Mouse (Mus musculus) midbrain, embryonic 14.5 days (tissue): ENCODE measurements around the gene Tdgf1. TPM values are rescaled to one million over a fixed set of nuclear protein-coding genes. Genes with fewer than 3 reads are reported as not detected.

ENCODE experiments used
- ATAC-seq: fragments of 200-750 bp; cut with Nextera tagmentation; 2 replicates; pipeline ENCODE4 v1.8.0; 2017; ENCODE audit warnings: moderate number of reproducible peaks, moderate library complexity; ENCODE audit not compliant: low FRiP score, low TSS enrichment
- DNase-seq: peaks from one replicate; pipeline ENCODE4 v3.0.0-alpha.2; 2015
- H3K27ac ChIP-seq: fragments of 300-500 bp; sonication (generic); replicated peaks from 2 replicates; pipeline ENCODE4 v1.5.1; 2014; ENCODE audit warnings: mild to moderate bottlenecking, low read depth, low read length, moderate library complexity
- H3K27me3 ChIP-seq: fragments of 300-500 bp; sonication (generic); 2 replicates; pipeline ENCODE4 v1.6.1; 2014; ENCODE audit warnings: low read length, control low read depth, mixed read lengths; ENCODE audit not compliant: control insufficient read depth, insufficient read depth
- H3K36me3 ChIP-seq: fragments of 300-500 bp; sonication (generic); 2 replicates; pipeline ENCODE4 v1.6.1; 2014; ENCODE audit warnings: low read length, control low read depth; ENCODE audit not compliant: control insufficient read depth, insufficient read depth
- H3K4me1 ChIP-seq: fragments of 300-500 bp; sonication (generic); 2 replicates; pipeline ENCODE4 v1.6.1; 2014; ENCODE audit warnings: mild to moderate bottlenecking, antibody characterized with exemption, low read length, control low read depth; ENCODE audit not compliant: control insufficient read depth, insufficient read depth
- H3K4me2 ChIP-seq: fragments of 300-500 bp; sonication (generic); 2 replicates; pipeline ENCODE4 v1.6.1; 2014; ENCODE audit warnings: mild to moderate bottlenecking, low read length, moderate library complexity
- H3K4me3 ChIP-seq: fragments of 300-500 bp; sonication (generic); replicated peaks from 2 replicates; pipeline ENCODE4 v1.5.1; 2014; ENCODE audit warnings: low read depth, low read length
- H3K9ac ChIP-seq: fragments of 300-500 bp; sonication (generic); replicated peaks from 2 replicates; pipeline ENCODE4 v1.6.1; 2014; ENCODE audit warnings: mild to moderate bottlenecking, low read length, moderate library complexity
- H3K9me3 ChIP-seq: fragments of 300-500 bp; sonication (generic); 2 replicates; pipeline ENCODE4 v1.6.1; 2016; ENCODE audit warnings: low read length, control low read depth, mixed read lengths; ENCODE audit not compliant: control insufficient read depth
- WGBS: fragments of 180-500 bp; shearing (Covaris S2); extraction: QIAGEN DNeasy Blood & Tissue Kit; methylation state at CpG from one replicate; pipeline ENCODE4 v1.1.7; 2014; 5-methylcytosine and 5-hydroxymethylcytosine counted together
- polyA plus RNA-seq: library from polyadenylated mRNA; unstranded; fragments of >200 nt; fragmentation: Nextera tagmentation; extraction: Ambion mirVana; gene quantifications from 2 replicates; pipeline ENCODE4 v1.2.1, GENCODE M21; 2014

The Tdgf1 gene
- polyA plus RNA-seq, 1 experiment from 2014 or later, result not detected

GRCm38 (mm10) chr9:110985541-110985940, 39.6 kb upstream of the Tdgf1 start:
- no peaks in the 10 kb centered on the region for H3K4me1 ChIP-seq
- WGBS, result 94% methylated on average over 5 of the region's 5 CpGs
- H3K27me3 ChIP-seq, result no peaks in the 10 kb centered on the region
- H3K4me3 ChIP-seq, result no peak overlapping the region
- H3K9ac ChIP-seq, result no peak overlapping the region
- no peak overlapping the region for H3K4me2 ChIP-seq
- H3K9me3 ChIP-seq, result no peaks in the 10 kb centered on the region
- no peak overlapping the region for H3K27ac ChIP-seq
- ATAC-seq (no peak), DNase-seq (no peak)
- H3K36me3 ChIP-seq, result no peaks in the 10 kb centered on the region

GRCm38 (mm10) chr9:110984096-110984495, 38.1 kb upstream of the Tdgf1 start:
- no peak overlapping the region for H3K4me2 ChIP-seq
- 94% methylated on average over 9 of the region's 9 CpGs for WGBS
- H3K9ac ChIP-seq, result no peak overlapping the region
- H3K36me3 ChIP-seq, result no peaks in the 10 kb centered on the region
- no peak for ATAC-seq
- H3K27ac ChIP-seq, result no peak overlapping the region
- no peaks in the 10 kb centered on the region for H3K27me3 ChIP-seq
- no peaks in the 10 kb centered on the region for H3K9me3 ChIP-seq
- H3K4me1 ChIP-seq, result no peaks in the 10 kb centered on the region
- no peak for DNase-seq
- no peak overlapping the region for H3K4me3 ChIP-seq

GRCm38 (mm10) chr9:110982351-110982750, 36.4 kb upstream of the Tdgf1 start:
- Histone ChIP-seq H3K4me2 (no peak overlapping the region), H3K9me3 (no peaks in the 10 kb centered on the region), H3K4me1 (no peaks in the 10 kb centered on the region), H3K36me3 (no peaks in the 10 kb centered on the region), H3K4me3 (no peak overlapping the region), H3K27ac (no peak overlapping the region), H3K9ac (no peak overlapping the region), H3K27me3 (no peaks in the 10 kb centered on the region)
- 63% methylated on average over 4 of the region's 4 CpGs for whole genome bisulfite sequencing
- DNase-seq, result no peak
- no peak for ATAC-seq

GRCm38 (mm10) chr9:110979411-110979810, 33.5 kb upstream of the Tdgf1 start:
- Histone ChIP-seq H3K4me2 (no peak overlapping the region), H3K9me3 (no peaks in the 10 kb centered on the region), H3K4me1 (no peaks in the 10 kb centered on the region), H3K27ac (no peak overlapping the region), H3K27me3 (no peaks in the 10 kb centered on the region), H3K9ac (no peak overlapping the region), H3K4me3 (no peak overlapping the region), H3K36me3 (no peaks in the 10 kb centered on the region)
- ATAC-seq (no peak), DNase-seq (no peak)
- WGBS, result 97% methylated on average over 11 of the region's 11 CpGs

- no peak for ATAC-seq
- Histone ChIP-seq H3K4me2 (no peak overlapping the region), H3K27ac (no peak overlapping the region), H3K36me3 (no peaks in the 10 kb centered on the region), H3K9ac (no peak overlapping the region), H3K4me1 (no peaks in the 10 kb centered on the region), H3K27me3 (no peaks in the 10 kb centered on the region), H3K9me3 (no peaks in the 10 kb centered on the region), H3K4me3 (no peak overlapping the region)
- WGBS, result 70% methylated on average over 2 of the region's 2 CpGs
- DNase-seq, result no peak
These were observed 19.9 kb upstream of the Tdgf1 start for GRCm38 (mm10) chr9:110965910-110966231.

- 90% methylated on average over 22 of the region's 22 CpGs for WGBS
- no peak overlapping the region for H3K4me3 ChIP-seq
- no peaks in the 10 kb centered on the region for H3K36me3 ChIP-seq
- H3K9me3 ChIP-seq, result no peaks in the 10 kb centered on the region
- no peak overlapping the region for H3K27ac ChIP-seq
- no peaks in the 10 kb centered on the region for H3K4me1 ChIP-seq
- ATAC-seq (no peak), DNase-seq (no peak)
- H3K9ac ChIP-seq, result no peak overlapping the region
- no peak overlapping the region for H3K4me2 ChIP-seq
- H3K27me3 ChIP-seq, result no peaks in the 10 kb centered on the region
These were observed 19.3 kb upstream of the Tdgf1 start for GRCm38 (mm10) chr9:110965062-110965909.

- H3K4me1 ChIP-seq, result no peaks in the 10 kb centered on the region
- no peaks in the 10 kb centered on the region for H3K9me3 ChIP-seq
- H3K27ac ChIP-seq, result no peak overlapping the region
- no peak overlapping the region for H3K9ac ChIP-seq
- H3K4me2 ChIP-seq, result no peak overlapping the region
- no peaks in the 10 kb centered on the region for H3K27me3 ChIP-seq
- 89% methylated on average over 8 of the region's 8 CpGs for WGBS
- ATAC-seq (no peak), DNase-seq (no peak)
- no peak overlapping the region for H3K4me3 ChIP-seq
- no peaks in the 10 kb centered on the region for H3K36me3 ChIP-seq
These were observed 17.7 kb upstream of the Tdgf1 start for GRCm38 (mm10) chr9:110963566-110964115.

GRCm38 (mm10) chr9:110961386-110961785, 15.4 kb upstream of the Tdgf1 start:
- ATAC-seq, result no peak
- H3K27me3 ChIP-seq, result no peaks in the 10 kb centered on the region
- H3K9me3 ChIP-seq, result no peaks in the 10 kb centered on the region
- H3K4me3 ChIP-seq, result no peak overlapping the region
- no peak overlapping the region for H3K27ac ChIP-seq
- 97% methylated on average over 8 of the region's 8 CpGs for WGBS
- no peak overlapping the region for H3K9ac ChIP-seq
- H3K36me3 ChIP-seq, result no peaks in the 10 kb centered on the region
- DNase-seq, result no peak
- no peaks in the 10 kb centered on the region for H3K4me1 ChIP-seq
- H3K4me2 ChIP-seq, result no peak overlapping the region
